Mouse (Mus musculus) brain, embryonic 18.5 days (tissue): ENCODE measurements around the gene Zmym4.

ENCODE experiments used
- DNase-seq: peaks from one replicate; pipeline ENCODE4 v3.0.0-alpha.2; 2012; ENCODE audit warnings: low read depth, low spot score

The Zmym4 gene

DNA sequence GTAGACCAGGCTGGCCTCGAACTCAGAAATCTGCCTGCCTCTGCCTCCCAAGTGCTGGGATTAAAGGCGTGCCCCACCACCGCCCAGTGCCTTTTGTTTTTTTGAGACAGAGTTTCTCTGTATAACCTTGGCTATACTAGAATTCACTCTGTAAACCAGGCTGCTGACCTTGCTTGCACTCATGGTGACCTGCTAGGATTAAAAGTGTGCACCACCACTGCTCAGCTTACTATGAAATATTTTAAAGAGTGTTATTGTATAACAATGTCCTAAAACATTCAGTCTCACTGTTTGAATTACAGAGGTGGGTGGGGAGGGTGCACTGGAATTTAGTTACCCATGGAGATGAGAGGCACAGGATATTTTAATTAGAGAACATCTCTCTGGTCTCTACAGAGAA is 25.1 kb downstream of the Zmym4 start:
- no peak for DNase-seq

DNA sequence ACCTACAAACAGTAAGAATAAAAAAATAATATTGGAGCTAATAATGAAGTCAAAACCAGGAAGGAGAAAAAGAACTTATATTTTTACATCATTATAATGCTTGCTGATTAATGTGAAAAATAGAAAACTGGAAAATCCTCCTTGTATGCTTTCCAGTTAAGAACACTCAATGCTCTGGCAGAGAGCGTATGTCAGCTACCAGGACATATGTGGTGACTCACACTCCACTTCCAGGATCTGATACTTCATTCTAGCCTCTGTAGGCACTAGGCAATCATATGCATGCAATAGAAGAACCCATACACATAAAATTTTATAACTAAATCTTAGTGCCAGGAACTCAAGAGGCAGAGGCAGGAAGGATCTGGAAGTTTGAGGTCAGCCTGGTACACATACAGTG is 40.2 kb downstream of the Zmym4 start:
- DNase-seq: no peak

DNA sequence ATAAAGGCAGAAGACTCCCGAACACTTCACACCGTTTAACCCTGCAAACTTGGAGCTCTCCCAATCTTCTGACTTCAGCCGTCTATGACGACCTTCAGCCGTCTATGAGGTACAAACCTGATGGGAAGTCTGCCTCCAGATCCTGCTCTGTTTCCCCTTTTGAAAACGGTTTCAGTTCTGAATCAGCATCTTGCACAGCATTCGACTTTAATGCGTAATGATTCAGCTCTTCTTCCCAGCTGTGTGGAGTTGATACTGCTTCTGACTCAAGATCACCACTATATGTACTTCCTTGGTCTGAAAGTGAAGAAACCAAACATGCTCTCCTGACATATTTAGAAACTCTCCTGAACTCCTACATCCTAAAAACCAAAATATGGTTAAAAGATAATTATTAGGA is 78.1 kb downstream of the Zmym4 start:
- no peak for DNase-seq

DNA sequence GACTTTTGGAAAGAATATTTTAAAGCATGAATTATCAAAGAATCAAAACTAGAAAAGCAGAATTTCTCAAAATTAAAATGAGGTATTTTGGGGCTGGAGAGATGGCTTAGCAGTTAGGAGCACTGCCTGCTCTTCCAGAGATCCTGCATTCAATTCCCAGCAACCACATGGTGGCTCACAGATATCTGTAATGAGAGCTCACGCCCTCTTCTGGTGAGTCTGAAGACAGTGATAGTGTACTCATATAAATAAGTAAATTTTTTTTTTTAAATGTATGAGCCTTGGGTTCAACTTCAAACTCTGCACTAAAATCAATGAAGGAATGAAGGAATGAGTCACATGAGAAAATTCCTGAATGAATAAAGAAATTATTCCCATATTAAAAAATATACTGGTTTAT is 82.0 kb downstream of the Zmym4 start:
- DNase-seq: no peak

DNA sequence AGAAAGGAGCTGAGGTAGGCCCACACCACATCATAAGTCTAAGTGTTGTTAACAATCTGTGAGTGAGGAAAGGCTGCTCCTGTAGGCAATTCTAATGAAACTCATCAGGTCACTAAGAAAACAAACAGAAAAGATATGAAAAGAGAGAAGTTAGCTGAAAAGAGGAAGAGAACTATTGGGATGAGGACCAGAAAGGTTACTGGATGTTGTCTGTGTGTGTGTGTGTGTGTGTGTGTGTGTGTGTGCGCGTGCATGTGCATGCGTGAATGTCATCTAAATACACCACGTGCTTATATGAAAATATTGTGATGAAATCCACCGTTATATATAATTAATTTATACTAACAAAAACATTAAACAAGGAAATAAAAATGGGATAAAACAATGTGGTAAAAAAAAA is 84.3 kb downstream of the Zmym4 start:
- DNase-seq: no peak

DNA sequence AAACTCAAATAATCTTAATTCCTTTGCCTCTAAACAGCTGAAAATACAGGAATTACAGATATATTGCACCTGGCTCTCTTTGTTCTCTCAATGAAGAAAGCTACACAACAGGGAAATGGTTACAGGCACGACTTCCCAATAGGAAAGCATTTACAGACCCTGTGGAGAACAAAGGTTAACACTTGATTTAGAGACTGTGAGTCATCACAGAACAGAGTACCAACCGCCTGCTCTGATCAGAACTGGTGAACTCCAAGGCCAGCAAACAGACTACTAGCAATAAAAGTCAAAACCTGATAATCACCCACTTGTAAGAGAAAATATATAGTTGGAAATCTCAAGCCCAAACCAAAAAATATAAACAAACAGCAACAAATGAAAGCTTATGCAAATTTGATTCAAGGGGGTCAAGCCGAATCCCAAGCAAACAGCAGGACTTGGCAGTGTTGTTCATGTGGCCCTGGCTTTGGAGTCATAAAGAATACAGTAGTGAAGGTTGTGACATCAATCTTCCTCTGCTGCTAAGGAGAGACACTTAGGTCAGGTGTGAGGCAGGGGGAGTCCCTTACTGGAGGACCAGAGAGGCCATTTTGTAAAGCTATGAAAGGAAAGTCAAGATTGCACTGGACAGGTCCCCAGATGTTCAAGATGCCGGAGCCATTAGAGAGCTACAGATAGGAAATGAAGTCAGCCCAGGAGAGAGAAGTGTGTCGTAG is 88.2 kb downstream of the Zmym4 start:
- no peak for DNase-seq

- no peak for DNase-seq
Observed at GRCm38 (mm10) chr4:126872717-126873116, 95.2 kb downstream of the Zmym4 start.

- DNase-seq: no peak
Observed at GRCm38 (mm10) chr4:126868699-126869098, 99.2 kb downstream of the Zmym4 start.

DNA sequence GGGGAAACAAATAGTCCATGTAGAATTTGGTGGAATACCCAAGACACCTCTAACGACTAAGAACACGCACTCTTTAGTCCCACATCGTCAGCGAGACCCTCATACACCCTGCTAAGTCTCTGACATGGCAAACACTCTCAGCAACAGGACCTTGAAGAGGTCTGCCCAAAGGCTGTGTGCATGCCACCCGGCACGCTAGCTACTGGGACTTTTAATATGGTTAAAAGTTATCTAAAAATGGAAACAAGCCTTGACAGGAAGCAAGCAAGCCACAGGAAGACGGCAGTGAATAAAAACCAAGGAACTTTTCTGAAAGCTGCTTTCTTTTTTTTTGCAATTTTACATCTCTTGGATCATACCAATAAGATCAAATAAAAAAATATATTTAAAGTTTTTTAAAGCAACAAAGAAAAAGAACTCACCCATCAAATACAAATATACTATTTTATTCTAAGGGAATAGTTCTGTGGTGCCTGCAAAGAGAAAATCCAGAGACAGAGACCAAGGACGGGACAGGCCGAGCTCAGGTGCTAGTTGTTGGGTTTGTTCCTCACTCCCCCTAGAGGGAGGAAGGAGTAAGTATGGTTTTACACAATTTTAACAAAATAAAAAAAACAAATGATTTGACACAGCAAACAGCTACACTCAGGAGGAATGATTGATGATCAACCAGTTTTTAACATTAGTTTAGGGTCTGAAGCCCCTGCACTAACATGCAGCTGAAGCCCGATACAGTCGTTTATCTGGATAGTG is 106.2 kb downstream of the Zmym4 start:
- DNase-seq: no peak

DNA sequence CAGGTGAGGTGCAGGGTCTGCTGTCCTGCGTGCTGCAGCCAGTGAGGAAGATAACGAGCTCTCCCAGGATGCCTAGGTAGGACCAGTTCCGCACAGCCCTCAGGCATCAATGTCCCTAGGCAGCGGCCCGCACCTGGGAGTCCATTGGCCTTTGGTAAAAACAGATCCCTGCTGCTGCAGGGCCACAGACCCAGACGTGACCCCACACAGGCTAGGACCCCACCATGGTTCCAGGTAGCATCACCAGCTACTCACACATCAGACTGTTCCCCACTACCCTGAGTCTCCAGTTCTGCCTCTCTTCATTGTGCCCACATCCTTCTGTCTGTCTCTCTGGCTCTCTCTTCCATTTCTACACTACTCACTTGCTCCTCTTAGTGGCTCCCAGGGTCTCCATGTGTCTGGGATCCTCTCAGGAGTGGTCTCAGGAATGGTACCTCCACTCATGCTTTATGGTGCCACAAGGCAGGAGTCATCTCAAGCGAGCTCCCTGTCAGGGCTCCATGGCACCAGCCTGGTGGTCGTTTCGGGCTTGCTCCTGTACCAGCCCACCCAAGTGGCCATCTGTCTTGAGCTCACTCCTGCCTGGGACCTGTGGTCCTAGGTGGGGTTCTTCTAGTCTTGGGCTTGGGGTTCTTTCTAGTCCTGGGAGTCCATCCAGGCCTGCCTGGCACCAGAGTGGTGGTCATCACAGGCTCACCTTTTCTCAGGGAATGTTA is 107.5 kb downstream of the Zmym4 start:
- DNase-seq: no peak

DNA sequence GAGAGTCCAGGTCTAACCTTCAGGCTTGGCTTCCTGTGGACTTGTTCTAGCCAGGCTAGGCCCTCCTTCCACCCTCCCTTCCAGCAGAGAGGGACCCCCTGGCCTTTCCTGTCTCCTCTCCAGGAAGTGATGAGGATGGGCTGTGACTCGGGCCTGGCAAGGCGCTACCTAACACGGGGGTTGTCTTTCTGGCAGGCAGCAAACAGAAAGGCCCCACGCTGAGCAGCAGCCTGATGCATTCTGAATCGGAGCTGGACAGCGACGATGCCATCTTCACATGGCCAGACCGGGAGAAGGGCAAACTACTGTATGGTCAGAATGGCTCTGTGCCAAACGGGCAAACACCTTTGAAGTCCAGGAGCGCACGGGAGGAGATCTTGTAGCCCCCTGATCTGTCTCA is 115.0 kb downstream of the Zmym4 start:
- DNase-seq: no peak

- no peak for DNase-seq
Observed at GRCm38 (mm10) chr4:126850778-126851080, 117.2 kb downstream of the Zmym4 start.

- no peak for DNase-seq
Observed at GRCm38 (mm10) chr4:126850019-126850777, 117.7 kb downstream of the Zmym4 start.

DNA sequence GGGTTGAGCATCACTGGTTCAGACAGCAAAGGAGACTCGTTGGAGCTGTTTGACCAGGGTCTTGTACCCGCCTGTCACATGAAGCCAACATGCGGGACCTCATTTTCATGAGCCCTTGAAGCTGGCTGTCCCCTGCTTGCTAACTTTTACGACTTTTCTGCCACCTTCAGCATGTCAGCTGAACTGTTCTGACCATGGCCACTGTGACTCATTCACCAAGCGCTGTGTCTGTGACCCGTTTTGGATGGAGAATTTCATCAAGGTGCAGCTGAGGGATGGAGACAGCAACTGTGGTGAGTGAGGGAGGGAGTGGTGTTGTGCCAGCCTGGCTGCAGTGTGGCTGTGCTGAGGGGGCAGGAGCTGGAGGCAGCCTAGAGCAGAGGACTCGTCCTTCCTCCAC is 121.0 kb downstream of the Zmym4 start:
- no peak for DNase-seq

- no peak for DNase-seq
Observed at GRCm38 (mm10) chr4:126845664-126846063, 122.3 kb downstream of the Zmym4 start.

GRCm38 (mm10) chr4:126842911-126843310 is 125.0 kb downstream of the Zmym4 start:
- no peak for DNase-seq

GRCm38 (mm10) chr4:126840996-126841560 is 126.9 kb downstream of the Zmym4 start:
- no peak for DNase-seq

DNA sequence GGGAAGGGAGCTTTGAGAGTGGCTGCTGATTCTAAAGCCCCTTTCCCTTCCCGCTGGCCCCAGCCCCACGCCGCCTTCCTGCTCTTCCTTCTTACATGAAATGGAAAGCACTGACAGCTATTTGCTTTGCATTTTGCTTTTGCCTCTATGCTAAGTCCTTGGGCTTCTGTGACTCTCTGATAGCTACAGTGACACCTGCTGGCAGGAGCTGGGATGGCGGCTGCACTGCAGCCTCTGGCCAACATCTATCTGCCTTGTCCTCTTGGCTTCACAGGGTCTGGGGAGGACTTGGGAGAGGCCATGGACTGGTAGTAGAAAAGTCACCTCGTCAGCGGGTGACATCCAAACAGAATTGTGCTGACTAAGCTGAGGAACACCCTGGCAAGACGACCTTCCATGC is 128.1 kb downstream of the Zmym4 start:
- DNase-seq: peak; percentile 54

GRCm38 (mm10) chr4:126838799-126839198 is 129.1 kb downstream of the Zmym4 start:
- no peak for DNase-seq

DNA sequence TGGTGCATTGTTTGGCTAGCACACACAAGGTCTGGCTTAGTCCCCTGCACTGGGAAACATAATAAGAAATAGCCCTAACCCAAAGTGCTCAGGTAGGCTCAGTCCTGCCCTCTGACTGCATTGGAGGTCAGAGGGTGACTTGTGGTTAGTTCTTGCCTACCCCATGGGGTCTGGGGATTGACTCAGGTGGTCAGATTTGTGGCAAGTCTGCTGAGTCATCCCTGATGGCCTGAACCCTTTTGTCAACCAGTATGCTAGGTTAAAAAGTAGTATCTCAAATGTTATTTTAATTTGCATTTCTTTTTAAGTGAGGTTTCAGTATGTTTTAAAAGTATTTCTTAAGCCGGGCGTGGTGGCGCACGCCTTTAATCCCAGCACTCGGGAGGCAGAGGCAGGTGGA is 136.8 kb downstream of the Zmym4 start:
- no peak for DNase-seq

DNA sequence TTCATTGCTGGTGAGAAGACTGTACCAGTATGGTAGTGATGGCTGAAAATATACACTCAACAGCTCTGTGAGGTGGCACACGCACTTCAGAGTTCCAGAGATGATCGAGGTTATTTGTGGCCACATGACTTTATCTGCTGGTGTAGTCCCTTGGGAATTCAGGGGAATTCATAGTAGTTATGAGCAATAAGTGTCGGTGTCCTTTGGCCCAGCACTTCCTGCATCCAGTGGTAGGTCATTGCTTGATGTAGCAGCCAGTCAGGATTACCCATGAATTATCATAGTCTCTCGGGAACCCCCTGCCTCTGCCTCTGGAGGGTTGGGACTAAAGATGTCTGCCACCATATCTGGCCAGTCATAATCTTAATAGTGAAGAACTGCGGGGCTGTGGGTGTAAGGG is 144.0 kb downstream of the Zmym4 start:
- DNase-seq: no peak
